Mouse (Mus musculus): ENCODE results near the gene Fam166b. TPM values are rescaled to one million over a fixed set of nuclear protein-coding genes. Genes with fewer than 3 reads are reported as not detected.

Fam166b gene
- 0.55 and 0.59 TPM in 2 replicates for polyA plus RNA-seq (2012; rRNA removed)

DNA sequence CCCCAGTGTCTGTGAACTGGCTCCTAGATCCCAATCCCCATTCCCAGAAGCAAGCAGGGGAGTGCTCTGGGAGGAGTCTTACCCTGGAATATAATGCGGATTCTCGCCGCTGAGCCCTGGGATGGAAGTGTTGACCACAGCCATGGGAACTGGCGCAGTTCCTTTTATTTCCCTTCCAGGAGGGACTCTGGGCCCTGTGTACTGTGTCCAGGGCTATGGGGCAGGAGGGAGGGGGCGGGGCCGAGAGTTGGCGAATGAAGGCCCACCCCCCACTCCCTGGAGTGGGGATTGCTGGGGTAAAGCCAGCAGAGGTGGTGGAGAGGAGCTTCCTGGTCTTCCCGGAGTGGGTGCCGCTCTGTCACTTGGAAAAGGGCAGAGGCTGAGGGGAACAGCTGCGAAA is at the start of gene Fam166b:
Fam166b (minus strand) TSS at position 189 of the 400 bp plus-strand sequence.
- DNase-seq (ENCODE audit: low spot score): no peak

DNA sequence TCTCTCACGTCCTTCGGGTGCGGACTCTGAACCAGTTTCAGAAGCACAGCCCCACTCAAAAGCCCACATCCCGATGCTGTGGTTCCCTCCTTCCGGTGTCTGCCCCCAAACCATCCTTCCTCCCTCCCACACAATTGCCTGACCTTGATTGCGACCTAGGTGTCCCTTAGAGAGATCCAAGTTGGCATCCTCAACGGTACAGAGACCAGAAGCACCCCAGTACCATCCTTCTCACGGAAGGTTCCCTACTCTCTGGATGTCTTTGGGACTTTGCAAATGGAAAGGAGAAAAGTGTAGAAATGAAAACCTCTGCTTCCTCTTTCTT is 49.6 kb upstream of the Fam166b start:
- no peak for DNase-seq (ENCODE audit: low spot score)

DNA sequence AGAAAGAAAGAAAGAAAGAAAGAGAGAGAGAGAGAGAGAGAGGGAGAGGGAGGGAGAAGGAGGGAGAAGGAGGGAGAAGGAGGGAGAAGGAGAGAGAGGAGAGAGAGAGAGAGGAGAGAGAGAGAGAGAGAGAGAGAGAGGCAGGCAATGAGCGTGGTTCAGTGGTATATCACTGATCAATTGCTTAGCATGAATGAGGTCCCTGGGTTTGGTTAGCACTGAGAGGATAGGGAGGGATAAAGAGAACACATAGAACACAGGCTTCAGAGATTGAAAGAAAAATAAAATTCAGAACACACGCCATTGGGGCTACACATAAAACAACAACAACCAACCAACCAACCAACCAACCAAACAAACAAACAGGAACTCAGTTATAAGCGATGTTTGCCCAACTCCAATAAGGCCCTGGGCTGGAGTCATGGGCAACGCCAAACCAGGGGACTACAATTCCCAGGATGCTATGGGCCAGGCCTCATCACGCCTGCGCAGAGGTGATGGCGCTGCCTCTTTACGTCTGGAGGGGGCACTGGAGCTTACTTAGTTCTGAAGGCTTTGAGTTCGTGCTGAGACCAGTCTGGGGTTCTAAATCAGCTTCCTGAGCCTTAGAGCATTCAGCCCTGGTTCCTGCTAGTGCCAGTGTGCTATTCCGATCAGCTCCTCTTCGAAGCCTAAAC is 49.1 kb upstream of the Fam166b start:
- DNase-seq (ENCODE audit: low spot score): peak; percentile 60

GRCm38 (mm10) chr4:43476604-43477003 is 47.7 kb upstream of the Fam166b start:
- no peak for DNase-seq (ENCODE audit: low spot score)

DNA sequence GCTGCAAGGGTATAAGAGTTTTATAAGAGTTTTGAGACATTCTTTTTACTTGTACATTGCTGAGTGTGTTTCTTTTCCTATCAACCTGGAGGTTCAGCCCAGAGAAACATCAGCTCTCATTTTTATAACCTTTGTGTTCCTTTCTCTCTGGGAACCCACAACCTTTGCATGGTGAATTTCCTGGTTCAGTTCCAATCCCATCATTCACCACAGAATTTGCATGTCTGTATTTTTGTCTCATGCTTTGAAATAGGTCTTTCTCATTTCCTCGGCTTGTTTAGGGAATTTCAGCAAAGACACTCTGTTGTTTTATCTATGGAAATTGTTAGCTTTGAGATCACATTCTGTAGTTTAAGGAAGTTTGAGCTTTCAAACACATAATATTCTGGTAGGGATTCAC is 44.7 kb upstream of the Fam166b start:
- DNase-seq (ENCODE audit: low spot score): no peak

GRCm38 (mm10) chr4:43470301-43470700 is 41.4 kb upstream of the Fam166b start:
- no peak for DNase-seq (ENCODE audit: low spot score)

DNA sequence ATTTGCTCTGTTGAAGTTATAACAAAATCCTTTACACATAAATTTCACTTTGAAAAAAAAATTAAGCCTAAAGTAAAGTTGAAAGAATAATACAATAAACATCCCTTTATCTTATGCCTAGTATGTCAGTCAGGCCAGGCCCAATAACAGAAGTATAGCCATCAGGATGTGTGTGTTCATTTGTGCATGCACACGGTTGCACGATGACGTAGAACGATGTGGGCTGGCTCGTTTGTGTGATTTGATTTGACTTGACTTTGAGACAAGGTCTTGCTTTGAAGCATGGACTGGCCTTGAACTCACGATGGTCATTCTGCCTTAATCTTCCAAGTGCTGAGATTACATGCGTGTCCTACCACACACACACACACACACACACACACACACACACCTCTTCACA is 37.9 kb upstream of the Fam166b start:
- no peak for DNase-seq (ENCODE audit: low spot score)

GRCm38 (mm10) chr4:43465935-43466334 is 37.0 kb upstream of the Fam166b start:
- DNase-seq (ENCODE audit: low spot score): no peak

DNA sequence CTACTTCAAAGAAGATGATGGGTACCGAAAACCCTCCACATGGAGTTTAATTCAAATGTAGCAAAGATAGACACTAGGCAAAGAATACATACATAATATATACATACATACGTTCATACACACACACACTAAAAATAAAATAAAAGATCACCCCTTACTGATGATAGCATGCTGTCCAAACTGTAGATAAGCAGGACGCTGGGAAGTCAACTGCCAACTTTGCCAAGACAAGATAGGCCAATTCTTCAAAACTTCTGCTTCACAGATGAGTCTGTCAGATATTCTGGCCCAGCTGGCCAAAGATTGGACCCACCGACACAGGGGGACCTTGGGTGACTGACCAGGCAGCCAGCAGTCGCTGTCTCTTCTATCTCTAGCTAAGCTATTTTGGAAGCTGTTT is 34.2 kb upstream of the Fam166b start:
- DNase-seq (ENCODE audit: low spot score): no peak

- no peak for DNase-seq (ENCODE audit: low spot score)
These were observed 28.2 kb upstream of the Fam166b start for GRCm38 (mm10) chr4:43457124-43457523.

DNA sequence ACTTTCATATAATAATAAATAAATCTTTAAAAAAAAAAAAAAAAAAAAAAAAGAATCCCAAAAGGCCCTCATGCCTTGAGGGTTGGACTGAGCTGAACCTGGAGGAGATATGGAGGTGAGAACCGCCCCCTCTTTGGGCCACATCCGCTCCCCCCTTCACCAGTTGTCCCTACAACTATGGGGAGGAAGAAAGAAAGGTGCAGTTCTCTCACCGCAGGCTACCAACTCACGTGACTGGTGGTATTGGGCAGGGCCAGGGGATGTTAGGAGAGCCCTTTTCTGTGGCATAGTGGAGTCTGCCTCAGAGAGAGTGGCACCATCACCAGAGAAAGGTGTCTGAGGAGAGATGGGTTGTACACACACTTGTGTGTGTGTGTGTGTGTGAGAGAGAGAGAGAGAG is 27.5 kb upstream of the Fam166b start:
- DNase-seq (ENCODE audit: low spot score): no peak

- DNase-seq (ENCODE audit: low spot score): no peak
These were observed 25.3 kb upstream of the Fam166b start, which contains the start of gene Cd72 for GRCm38 (mm10) chr4:43454041-43454836. Gene Cd72 (minus strand): TSS chr4:43454628.

DNA sequence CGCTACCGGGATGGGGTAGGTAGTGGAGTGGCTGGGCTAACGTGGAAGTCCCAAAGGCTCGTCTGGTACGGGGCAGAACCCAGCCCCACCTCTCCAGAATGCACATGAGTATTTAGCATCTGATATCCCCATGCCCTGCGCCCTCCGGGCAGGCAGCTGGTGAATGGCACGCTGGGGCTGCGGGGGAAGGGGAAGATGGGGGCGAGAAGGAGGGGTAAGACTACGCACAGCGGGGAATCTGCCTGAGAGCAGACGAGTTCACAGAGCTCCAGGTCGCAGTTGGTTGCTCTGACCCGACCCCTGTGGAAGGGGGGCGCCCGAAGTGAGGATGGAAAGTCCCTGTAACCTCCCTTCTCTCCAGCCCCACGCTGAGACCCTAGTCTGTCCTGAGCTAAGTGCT is 24.5 kb upstream of the Fam166b start:
- no peak for DNase-seq (ENCODE audit: low spot score)

DNA sequence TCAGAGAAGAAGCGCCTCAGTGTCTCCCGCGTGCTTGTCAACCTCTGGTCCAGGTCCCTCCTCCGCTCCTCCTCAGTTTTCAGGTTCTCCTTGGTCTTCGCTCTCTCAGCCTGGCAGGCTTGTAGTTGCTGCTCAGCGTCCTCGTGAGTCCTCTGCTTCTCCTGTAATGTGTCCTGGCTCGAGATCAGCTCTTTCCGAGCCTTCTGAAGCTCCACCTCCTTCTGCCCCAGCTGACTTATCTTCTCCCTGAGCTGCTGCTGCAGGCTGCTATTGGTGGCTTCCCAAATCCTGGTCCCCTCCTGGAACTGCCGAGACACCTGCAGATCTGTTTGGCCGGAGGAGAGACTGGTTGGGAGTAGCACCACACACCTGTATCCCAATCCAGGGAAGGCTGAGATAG is 23.4 kb upstream of the Fam166b start:
- no peak for DNase-seq (ENCODE audit: low spot score)

DNA sequence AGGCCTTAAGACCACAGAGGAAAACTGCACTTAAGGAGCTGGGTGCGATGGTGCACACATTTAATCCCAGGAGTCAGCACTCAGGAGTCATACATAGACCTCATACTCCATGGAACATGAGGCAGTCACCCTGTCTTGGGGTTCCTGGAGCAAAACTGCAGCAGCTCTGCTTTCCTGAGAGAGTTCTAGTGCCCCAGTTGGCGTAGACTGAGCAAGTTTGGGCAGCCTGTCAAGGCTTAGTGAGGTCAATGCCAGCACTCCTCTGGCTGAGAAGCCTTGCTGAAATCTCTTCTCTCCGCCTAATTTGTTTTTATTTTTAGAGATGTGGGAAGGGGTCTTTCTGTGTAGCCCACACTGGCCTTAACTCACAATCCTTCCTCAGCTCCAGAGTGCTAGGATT is 19.6 kb upstream of the Fam166b start:
- no peak for DNase-seq (ENCODE audit: low spot score)

DNA sequence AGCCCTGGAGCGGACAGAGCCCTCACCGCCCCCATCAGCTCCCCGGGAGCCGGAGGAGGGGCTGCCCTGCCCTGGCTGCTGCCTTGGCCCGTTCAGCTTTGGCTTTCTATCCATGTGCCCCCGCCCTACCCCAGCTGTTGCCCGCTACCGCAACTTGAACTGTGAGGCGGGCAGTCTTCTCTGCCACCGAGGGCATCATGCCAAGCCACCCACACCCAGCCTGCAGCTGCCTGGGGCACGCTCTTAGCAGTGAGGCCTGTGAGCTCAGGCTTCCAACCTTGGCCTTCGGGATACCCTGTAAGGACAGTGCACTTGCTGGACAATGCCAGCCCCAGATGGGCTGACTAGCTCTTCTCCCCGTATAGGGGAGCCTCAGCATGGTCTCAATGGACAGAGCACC is 18.3 kb upstream of the Fam166b start:
- no peak for DNase-seq (ENCODE audit: low spot score)

- peak; percentile 51 for DNase-seq (ENCODE audit: low spot score)
These were observed 14.6 kb upstream of the Fam166b start for GRCm38 (mm10) chr4:43443511-43443910.

GRCm38 (mm10) chr4:43442456-43443361 is 13.8 kb upstream of the Fam166b start:
- DNase-seq (ENCODE audit: low spot score): peak; percentile 68

GRCm38 (mm10) chr4:43442044-43442443 is 13.1 kb upstream of the Fam166b start:
- peak; percentile 95 for DNase-seq (ENCODE audit: low spot score)

GRCm38 (mm10) chr4:43441639-43442038 is 12.7 kb upstream of the Fam166b start, which contains the start of gene Tesk1:
Gene Tesk1 (plus strand): TSS chr4:43441939.
- DNase-seq (ENCODE audit: low spot score): no peak

DNA sequence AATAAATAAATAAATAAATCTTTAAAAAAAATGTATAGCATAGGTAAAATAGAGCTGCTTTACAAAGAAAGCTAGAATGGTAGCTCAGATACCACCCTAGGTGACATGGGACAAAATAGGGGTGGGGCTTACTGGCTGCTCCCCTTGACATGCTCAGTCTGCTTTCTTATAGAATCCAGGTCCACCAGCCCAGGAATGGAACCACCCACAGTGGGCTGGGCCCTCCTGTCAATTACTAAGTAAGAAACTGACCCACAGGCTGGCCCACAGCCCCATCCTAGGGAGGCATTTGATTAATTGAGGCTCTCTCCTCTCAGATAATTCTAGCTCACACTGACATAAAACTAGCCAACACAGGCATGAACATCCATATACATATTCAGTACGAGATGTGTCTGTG is 3.9 kb upstream of the Fam166b start:
- no peak for DNase-seq (ENCODE audit: low spot score)

DNA sequence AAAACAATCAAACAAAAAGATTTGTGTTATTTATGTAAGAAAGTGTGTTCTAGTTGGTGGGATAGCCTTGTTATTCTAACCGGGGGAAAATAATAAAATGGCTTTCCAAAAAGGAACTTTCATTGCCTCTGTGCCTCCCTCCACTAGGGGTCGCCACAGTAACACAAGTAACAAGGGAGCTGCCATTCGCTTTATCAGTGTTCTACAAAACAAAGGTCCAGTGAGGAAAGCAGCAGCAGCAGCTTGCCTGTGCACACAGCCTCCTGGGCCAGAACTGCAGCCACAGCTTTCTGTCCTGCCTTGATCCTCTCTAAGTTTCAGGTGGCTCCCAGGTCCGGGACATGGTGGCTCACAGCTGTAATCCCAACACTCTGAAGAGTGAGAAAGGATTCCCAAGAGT is 2.8 kb upstream of the Fam166b start:
- no peak for DNase-seq (ENCODE audit: low spot score)

Measured in urinary bladder, adult 2 months (tissue).